Mouse (Mus musculus) right cerebral cortex, adult 2 months (tissue): ENCODE measurements around the gene Rims4.

Experiments used
- DNase-seq, 2 experiments: peaks; one replicate each; pipeline ENCODE4 v3.0.0; 2021 to 2022; ENCODE audit warnings: low spot score in 2 of 2

The Rims4 gene

GRCm38 (mm10) chr2:163918317-163919258 is at the start of gene Rims4:
Gene Rims4 (minus strand): TSS chr2:163918683.
- DNase-seq = peak; percentile 74 to 75

- no peak for DNase-seq
Observed at GRCm38 (mm10) chr2:163965706-163966105, 47.2 kb upstream of the Rims4 start.

- DNase-seq = no peak
Observed at GRCm38 (mm10) chr2:163964606-163965560, 46.4 kb upstream of the Rims4 start.

DNA sequence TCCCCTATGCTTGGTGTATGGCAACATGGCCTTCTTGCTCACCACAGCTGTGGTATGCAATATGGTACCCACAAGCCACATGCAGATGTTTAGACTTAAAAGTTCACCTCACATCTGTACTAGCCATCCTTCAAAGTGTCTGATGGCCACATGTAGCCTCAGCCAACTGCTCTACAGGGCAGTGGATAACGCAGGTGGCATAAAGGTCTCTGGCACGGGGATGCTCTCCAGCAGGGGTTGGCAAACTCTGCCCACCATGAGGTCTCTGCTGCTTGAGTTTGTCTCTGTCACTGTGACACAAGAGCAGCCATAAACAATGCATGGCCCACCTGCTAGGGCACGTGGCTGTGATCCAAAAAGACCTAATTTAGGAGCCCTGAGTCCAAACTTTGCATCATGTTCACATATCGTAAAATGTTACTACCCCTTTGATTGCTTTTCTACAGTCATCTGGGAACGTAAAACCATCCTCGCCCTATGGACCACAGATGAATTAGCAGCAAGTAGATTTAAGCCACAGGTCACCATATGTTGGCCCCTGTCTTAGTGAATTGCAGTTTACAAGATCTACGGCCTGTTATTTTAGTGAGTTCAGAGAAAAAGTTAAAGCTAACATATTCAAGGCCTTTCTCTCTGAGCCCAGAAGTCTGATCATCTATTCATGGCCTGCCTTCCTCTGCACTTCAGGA is 35.3 kb upstream of the Rims4 start:
- no peak for DNase-seq

GRCm38 (mm10) chr2:163951770-163952169 is 33.3 kb upstream of the Rims4 start:
- DNase-seq = peak; percentile 82 to 83

GRCm38 (mm10) chr2:163947976-163948375 is 29.5 kb upstream of the Rims4 start:
- no peak for DNase-seq

DNA sequence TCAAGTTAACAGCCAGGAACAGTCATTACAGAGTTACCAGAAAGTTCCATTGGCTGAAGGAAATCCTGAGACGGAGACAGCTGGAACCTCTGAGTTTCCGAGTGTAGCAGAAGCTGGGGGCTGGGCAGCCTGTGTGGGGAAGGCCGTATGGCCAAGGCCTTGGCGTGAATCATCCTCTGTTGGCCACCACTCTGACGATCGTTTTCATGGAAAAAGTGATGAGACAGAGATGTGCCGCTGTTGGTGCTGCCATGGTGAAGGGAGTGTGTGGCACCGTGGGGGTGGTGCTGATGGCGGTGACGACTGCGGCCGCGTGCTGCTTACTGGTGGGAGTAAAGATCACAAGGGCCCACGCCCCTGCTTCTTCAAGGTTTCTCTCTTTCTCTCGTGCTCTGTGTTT is 27.7 kb upstream of the Rims4 start:
- peak; percentile 26 to 36 for DNase-seq

GRCm38 (mm10) chr2:163944511-163944910 is 26.0 kb upstream of the Rims4 start:
- DNase-seq = no peak

DNA sequence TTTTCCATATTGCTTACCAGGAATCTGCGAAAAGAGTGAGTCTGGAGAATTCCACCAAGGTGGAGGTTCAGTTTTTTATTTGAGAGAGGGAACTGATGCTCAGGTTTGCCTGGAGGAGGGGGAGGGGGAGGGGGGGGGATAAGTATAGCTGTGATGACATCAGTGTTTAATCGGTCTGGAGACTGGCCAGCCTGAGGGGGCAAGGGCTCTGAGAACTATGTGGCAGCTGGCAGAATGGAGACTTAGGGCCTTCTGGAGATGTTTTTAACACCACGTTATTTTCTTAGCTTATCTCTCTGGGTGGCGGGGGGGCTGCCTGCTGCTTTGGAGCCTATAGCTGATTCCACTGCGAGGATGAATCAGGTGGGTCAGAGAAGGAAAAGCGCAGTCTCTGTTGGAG is 24.6 kb upstream of the Rims4 start:
- DNase-seq = no peak

DNA sequence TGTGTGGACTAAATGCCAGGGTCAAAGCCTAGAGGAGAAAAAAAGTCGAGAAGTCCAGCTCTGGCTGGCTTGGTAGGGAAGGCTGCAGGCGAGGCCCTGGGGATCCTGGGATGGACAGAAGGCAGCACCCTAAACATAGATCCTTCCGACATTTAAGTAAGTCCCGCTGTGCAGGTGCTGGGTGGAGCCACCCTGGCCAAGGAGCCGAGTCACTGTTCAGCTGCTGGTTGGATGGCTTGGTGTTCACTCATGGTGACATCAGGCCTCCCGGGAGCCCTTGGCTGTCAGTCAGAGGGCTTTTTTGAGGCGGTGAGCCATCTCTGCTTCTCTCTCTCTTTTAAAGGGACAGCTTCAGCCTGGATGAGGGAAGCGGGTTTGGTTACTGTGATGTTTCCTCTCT is 21.0 kb upstream of the Rims4 start:
- peak; percentile 40 to 46 for DNase-seq

DNA sequence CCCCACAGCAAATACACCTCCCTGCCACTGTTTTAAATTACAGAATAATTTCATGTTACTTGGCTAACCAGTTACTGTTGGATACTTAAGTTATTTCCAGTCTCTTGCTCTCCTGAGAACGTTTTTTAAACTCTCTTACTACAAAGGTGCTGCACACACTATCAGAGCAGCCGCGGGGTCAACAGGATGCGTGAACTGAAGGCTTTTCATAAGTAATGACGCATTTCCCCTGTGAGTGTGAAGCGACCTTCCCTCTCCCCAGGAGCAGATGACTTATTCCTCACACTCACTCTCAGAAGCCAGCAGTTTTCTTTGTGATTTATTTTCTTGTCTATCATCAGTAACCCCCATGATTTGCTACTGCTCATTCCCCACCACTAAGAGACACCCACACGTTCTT is 13.7 kb upstream of the Rims4 start:
- DNase-seq = no peak

- DNase-seq = no peak
Observed at GRCm38 (mm10) chr2:163928464-163929200, 10.1 kb upstream of the Rims4 start.

DNA sequence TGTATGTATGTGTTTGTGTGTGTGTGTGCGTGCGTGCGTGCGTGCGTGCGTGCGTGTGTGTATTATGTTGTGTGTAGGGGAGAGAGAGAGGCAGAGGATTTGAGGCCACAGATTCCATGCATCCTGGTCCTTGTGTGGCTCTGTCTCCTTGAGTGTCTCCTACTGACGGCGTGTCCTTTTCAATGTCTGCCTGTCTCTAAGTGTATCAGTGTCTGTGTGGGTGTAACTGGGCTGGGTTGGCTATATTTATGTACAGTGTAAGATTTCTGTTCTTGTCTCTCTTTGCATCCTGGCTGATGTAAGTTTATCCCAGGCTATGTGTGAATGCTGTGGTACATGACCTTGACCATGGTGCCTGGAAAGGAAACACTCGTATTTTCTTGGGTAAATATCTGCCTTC is 6.6 kb upstream of the Rims4 start:
- no peak for DNase-seq

GRCm38 (mm10) chr2:163924531-163924930 is 6.0 kb upstream of the Rims4 start:
- DNase-seq = no peak

GRCm38 (mm10) chr2:163923113-163923512 is 4.6 kb upstream of the Rims4 start:
- no peak for DNase-seq

- peak in 1 of 2 experiments; percentile 36 for DNase-seq
Observed at GRCm38 (mm10) chr2:163919581-163919980, 1.1 kb upstream of the Rims4 start.

DNA sequence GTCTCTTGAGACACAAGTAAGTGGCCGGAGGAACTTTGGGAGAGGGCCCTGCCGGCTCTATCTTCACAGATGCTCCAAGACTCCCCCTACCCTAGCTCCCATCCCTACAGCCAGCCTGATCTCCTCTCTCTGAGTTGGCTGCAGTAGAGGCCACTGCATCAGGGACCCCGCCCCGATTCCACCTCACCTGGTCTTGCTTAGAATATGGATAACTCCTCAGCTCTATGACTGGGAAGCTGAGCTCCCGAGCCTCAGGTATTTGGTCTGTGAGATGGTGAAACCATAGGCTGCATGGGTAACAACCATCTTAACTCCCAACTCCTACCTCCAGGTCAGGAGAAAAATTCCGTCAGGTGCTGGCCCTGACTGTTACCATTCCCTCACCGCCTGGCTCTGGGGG is 1.8 kb downstream of the Rims4 start:
- no peak for DNase-seq

- no peak for DNase-seq
Observed at GRCm38 (mm10) chr2:163915294-163915791, 3.1 kb downstream of the Rims4 start.

- DNase-seq = peak; percentile 78 to 86
Observed at GRCm38 (mm10) chr2:163914107-163914506, 4.4 kb downstream of the Rims4 start.

DNA sequence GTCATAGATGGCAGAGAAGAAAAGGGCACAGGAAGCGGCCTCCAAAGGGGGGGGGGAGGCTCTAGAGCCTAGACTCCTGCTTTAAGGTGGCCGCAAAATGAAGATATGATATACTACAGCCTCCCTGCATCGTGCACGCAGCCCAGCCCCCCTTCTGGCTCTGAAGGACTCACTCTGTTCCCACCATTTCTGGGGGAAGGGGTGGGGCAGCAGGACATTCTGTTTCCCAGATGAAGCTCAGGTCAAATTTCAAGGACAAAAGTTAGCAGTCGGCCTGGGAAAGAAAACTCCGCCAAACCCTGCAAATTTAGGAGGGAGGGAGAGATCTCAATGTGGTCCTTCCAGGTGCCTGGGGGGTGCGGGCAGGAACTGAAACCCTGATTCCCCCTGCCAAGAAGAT is 4.8 kb downstream of the Rims4 start:
- DNase-seq = no peak
